Mouse (Mus musculus): ENCODE data around the gene Ralgps2.

GRCm38 (mm10) chr1:156769621-156770297 lies 169.7 kb downstream of the Ralgps2 start:
- TF ChIP-seq POLR2A (IDR thresholded peaks at IDR 0.05; ENCODE audit: insufficient read length, low read depth), result no peak
- TF ChIP-seq E2F4 (IDR thresholded peaks at IDR 0.05; ENCODE audit: insufficient read depth), result no peak
